Mouse (Mus musculus) MEL (cell line): ENCODE data around the gene Hmgcr. TPM values are rescaled to one million over a fixed set of nuclear protein-coding genes. Genes with fewer than 3 reads are reported as not detected.

Experiments
- DNase-seq: peaks from one replicate; pipeline ENCODE4 v3.0.0; 2011; ENCODE audit warnings: low read depth, low spot score
- H3K27ac ChIP-seq: 2 replicates; pipeline ENCODE4 v1.5.1; 2012; ENCODE audit warnings: low read depth, mild to moderate bottlenecking, control low read depth, low read length, moderate library complexity; ENCODE audit not compliant: control insufficient read depth
- H3K27me3 ChIP-seq, 2 experiments: fragments of 150-350 bp in 1 of 2; sonication (generic) in 1 of 2; 2 replicates each; pipeline ENCODE4 v1.6.1; 2012; ENCODE audit warnings: low read length in 2 of 2, mild to moderate bottlenecking in 2 of 2, improper control_type of control experiment in 1 of 2, moderate library complexity in 1 of 2; ENCODE audit not compliant: insufficient read depth in 2 of 2, control insufficient read depth in 1 of 2
- H3K36me3 ChIP-seq, 2 experiments: 2 replicates each; pipeline ENCODE4 v1.6.1; 2012 to 2014; ENCODE audit warnings: low read length in 2 of 2, improper control_type of control experiment in 1 of 2, inconsistent platforms in 1 of 2, mild to moderate bottlenecking in 1 of 2; ENCODE audit not compliant: insufficient read depth in 2 of 2, control insufficient read depth in 1 of 2
- H3K4me1 ChIP-seq, 2 experiments: fragments of 150-350 bp in 1 of 2; sonication (generic) in 1 of 2; 2 replicates each; pipeline ENCODE4 v1.6.1; 2012; ENCODE audit warnings: low read length in 2 of 2, improper control_type of control experiment in 1 of 2, mild to moderate bottlenecking in 1 of 2; ENCODE audit not compliant: insufficient read depth in 2 of 2, control insufficient read depth in 1 of 2
- H3K4me3 ChIP-seq, 2 experiments: fragments of 150-350 bp in 1 of 2; sonication (generic) in 1 of 2; 2 replicates each; pipeline ENCODE4 v1.5.1; 2012; ENCODE audit warnings: low read depth in 2 of 2, low read length in 2 of 2, mild to moderate bottlenecking in 2 of 2, moderate library complexity in 2 of 2, control low read depth in 1 of 2, improper control_type of control experiment in 1 of 2; ENCODE audit not compliant: control insufficient read depth in 1 of 2, insufficient read depth in 1 of 2
- H3K79me2 ChIP-seq: 2 replicates; pipeline ENCODE4 v1.6.1; 2012; ENCODE audit warnings: mild to moderate bottlenecking, low read length, moderate library complexity; ENCODE audit not compliant: control insufficient read depth, poor library complexity, insufficient read depth
- H3K9ac ChIP-seq: 2 replicates; pipeline ENCODE4 v1.6.1; 2012; ENCODE audit warnings: low read depth, mild to moderate bottlenecking, control low read depth, low read length, moderate library complexity; ENCODE audit not compliant: control insufficient read depth, poor library complexity, severe bottlenecking
- H3K9me3 ChIP-seq: fragments of 150-350 bp; sonication (generic); replicated peaks from 2 replicates; pipeline ENCODE4 v1.6.1; 2012; ENCODE audit warnings: mild to moderate bottlenecking, low read length, improper control_type of control experiment, moderate library complexity; ENCODE audit not compliant: insufficient read depth
- BHLHE40 ChIP-seq: IDR thresholded peaks from 2 replicates; pipeline ENCODE4 v1.6.1; 2012; ENCODE audit warnings: low read depth, mild to moderate bottlenecking, inconsistent platforms, low read length, improper control_type of control experiment, borderline replicate concordance
- E2F4 ChIP-seq: IDR thresholded peaks from 2 replicates; pipeline ENCODE4 v1.6.1; 2011; ENCODE audit warnings: low read depth, low read length, improper control_type of control experiment, borderline replicate concordance
- ELF1 ChIP-seq: IDR thresholded peaks from 2 replicates; pipeline ENCODE4 v1.6.1; 2014; ENCODE audit warnings: low read depth, mild to moderate bottlenecking, inconsistent platforms, low read length, improper control_type of control experiment, moderate library complexity
- ETS1 ChIP-seq: IDR thresholded peaks from 2 replicates; pipeline ENCODE4 v1.6.1; 2012; ENCODE audit warnings: low read depth, mild to moderate bottlenecking, inconsistent platforms, low read length, improper control_type of control experiment, moderate library complexity
- GABPA ChIP-seq: IDR thresholded peaks from 2 replicates; pipeline ENCODE4 v1.6.1; 2012; ENCODE audit warnings: low read depth, mild to moderate bottlenecking, inconsistent platforms, low read length, improper control_type of control experiment, moderate library complexity
- HCFC1 ChIP-seq: IDR thresholded peaks from 2 replicates; pipeline ENCODE4 v1.6.1; 2012; ENCODE audit warnings: low read depth, mild to moderate bottlenecking, inconsistent platforms, low read length, improper control_type of control experiment, moderate library complexity
- JUND ChIP-seq: IDR thresholded peaks from 2 replicates; pipeline ENCODE4 v1.6.1; 2011; ENCODE audit warnings: low read depth, mild to moderate bottlenecking, improper control_type of control experiment, low read length
- MAFK ChIP-seq: IDR thresholded peaks from 2 replicates; pipeline ENCODE4 v1.6.1; 2011; ENCODE audit warnings: low read depth, mild to moderate bottlenecking, low read length, improper control_type of control experiment, borderline replicate concordance
- MEF2A ChIP-seq: IDR thresholded peaks from 2 replicates; pipeline ENCODE4 v1.6.1; 2014; ENCODE audit warnings: low read depth, mild to moderate bottlenecking, inconsistent platforms, low read length, improper control_type of control experiment; ENCODE audit not compliant: poor library complexity, insufficient replicate concordance, severe bottlenecking; ENCODE audit errors: extremely low read depth
- MYB ChIP-seq: IDR thresholded peaks from 2 replicates; pipeline ENCODE4 v1.6.1; 2011; ENCODE audit warnings: mild to moderate bottlenecking, low read depth, low read length, improper control_type of control experiment
- MYC ChIP-seq: IDR thresholded peaks from 2 replicates; pipeline ENCODE4 v1.6.1; 2011; ENCODE audit warnings: low read depth, mild to moderate bottlenecking, low read length, improper control_type of control experiment, moderate library complexity
- NELFE ChIP-seq: IDR thresholded peaks from 2 replicates; pipeline ENCODE4 v1.6.1; 2011; ENCODE audit warnings: low read depth, low read length, improper control_type of control experiment
- NRF1 ChIP-seq: IDR thresholded peaks from 2 replicates; pipeline ENCODE4 v1.6.1; 2014; ENCODE audit warnings: low read depth, mild to moderate bottlenecking, inconsistent platforms, low read length, improper control_type of control experiment, moderate library complexity; ENCODE audit not compliant: poor library complexity, insufficient read depth, severe bottlenecking
- RAD21 ChIP-seq: IDR thresholded peaks from 2 replicates; pipeline ENCODE4 v1.6.1; 2011; ENCODE audit warnings: mild to moderate bottlenecking, low read depth, low read length, improper control_type of control experiment
- RCOR1 ChIP-seq: IDR thresholded peaks from 2 replicates; pipeline ENCODE4 v1.6.1; 2012; ENCODE audit warnings: low read depth, mild to moderate bottlenecking, inconsistent platforms, low read length, improper control_type of control experiment
- SIN3A ChIP-seq: IDR thresholded peaks from 2 replicates; pipeline ENCODE4 v1.6.1; 2012; ENCODE audit warnings: low read length, improper control_type of control experiment, inconsistent platforms
- SMC3 ChIP-seq: IDR thresholded peaks from 2 replicates; pipeline ENCODE4 v1.6.1; 2011; ENCODE audit warnings: low read depth, low read length, improper control_type of control experiment
- TBP ChIP-seq: IDR thresholded peaks from 2 replicates; pipeline ENCODE4 v1.8.0; 2011; ENCODE audit warnings: low read depth, low read length, improper control_type of control experiment
- TCF12 ChIP-seq: IDR thresholded peaks from 2 replicates; pipeline ENCODE4 v1.6.1; 2014; ENCODE audit warnings: low read depth, mild to moderate bottlenecking, inconsistent platforms, low read length, improper control_type of control experiment, moderate library complexity
- USF1 ChIP-seq: IDR thresholded peaks from 2 replicates; pipeline ENCODE4 v1.6.1; 2014; ENCODE audit warnings: low read depth, mild to moderate bottlenecking, inconsistent platforms, low read length, improper control_type of control experiment, moderate library complexity
- USF2 ChIP-seq, 2 experiments: IDR thresholded peaks; 2 replicates each; pipeline ENCODE4 v1.6.1; 2011 to 2012; ENCODE audit warnings: improper control_type of control experiment in 2 of 2, low read length in 2 of 2, borderline replicate concordance in 1 of 2, inconsistent platforms in 1 of 2, low read depth in 1 of 2, mild to moderate bottlenecking in 1 of 2; ENCODE audit not compliant: insufficient read depth in 1 of 2
- ZMIZ1 ChIP-seq: IDR thresholded peaks from 2 replicates; pipeline ENCODE4 v1.6.1; 2012; ENCODE audit warnings: low read depth, mild to moderate bottlenecking, inconsistent platforms, low read length, improper control_type of control experiment, moderate library complexity
- ZNF384 ChIP-seq: IDR thresholded peaks from 2 replicates; pipeline ENCODE4 v1.6.1; 2012; ENCODE audit warnings: low read depth, mild to moderate bottlenecking, inconsistent platforms, low read length, improper control_type of control experiment
- polyA plus RNA-seq, 2 experiments: library from polyadenylated mRNA; stranded (reverse) in 1 of 2; unstranded in 1 of 2; fragments of >175 nt in 1 of 2; fragments of >200 nt in 1 of 2; gene quantifications; 2 replicates each; pipeline versions ENCODE4 v1.2.1 to v1.2.4; 2012; ENCODE audit warnings: low replicate concordance in 2 of 2, low read depth in 1 of 2; ENCODE audit not compliant: insufficient read length in 2 of 2, insufficient read depth in 1 of 2, missing spikeins in 1 of 2
- total RNA-seq: library from RNA; depleted of rRNA; stranded (reverse); fragments of 300-350 nt; gene quantifications from 2 replicates; pipeline ENCODE4 v1.2.3, GENCODE M21; 2012

The Hmgcr gene
- total and polyA plus RNA-seq, 3 experiments, result 52.5 to 69.8 TPM; not detected in 1

GRCm38 (mm10) chr13:96660095-96660860 is 10.5 kb downstream of the Hmgcr start:
- no peaks in the 10 kb centered on the region for H3K4me1 ChIP-seq
- H3K4me3 ChIP-seq, result no peak overlapping the region
- peaks cover 0 to 47% of the 10 kb centered on the region in 2 experiments; a peak in 2 of 4 replicates for H3K36me3 ChIP-seq
- no peak for DNase-seq
- H3K9me3 ChIP-seq, result no peaks in the 10 kb centered on the region
- H3K27ac ChIP-seq, result no peak overlapping the region
- TF ChIP-seq RAD21 (no peak), MEF2A (no peak), USF1 (no peak), MAFK (no peak), GABPA (no peak), ZNF384 (no peak), USF2 (IDR thresholded peaks at IDR 0.05; ENCODE audit: borderline replicate concordance in 1 of 2, insufficient read depth in 1 of 2, low read depth in 1 of 2, low read length in 2 of 2) (no peak), NELFE (no peak), TBP (no peak), SMC3 (no peak), ELF1 (no peak), MYB (no peak), ZMIZ1 (no peak), TCF12 (no peak), HCFC1 (no peak), MYC (no peak)
- no peak overlapping the region for H3K9ac ChIP-seq
- no peaks in the 10 kb centered on the region for H3K27me3 ChIP-seq
- H3K79me2 ChIP-seq, result no peaks in the 10 kb centered on the region

- Histone ChIP-seq H3K27ac (no peak overlapping the region), H3K27me3 (no peaks in the 10 kb centered on the region), H3K4me3 (no peak overlapping the region), H3K9me3 (no peaks in the 10 kb centered on the region), H3K36me3 (peaks cover 0 to 47% of the 10 kb centered on the region in 2 experiments; a peak in 2 of 4 replicates), H3K79me2 (no peaks in the 10 kb centered on the region), H3K9ac (no peak overlapping the region), H3K4me1 (no peaks in the 10 kb centered on the region)
- TF ChIP-seq E2F4, result no peak
- TF ChIP-seq TBP, result no peak
- TF ChIP-seq MYB, result no peak
- no peak for TF ChIP-seq JUND
- TF ChIP-seq RCOR1, result no peak
- TF ChIP-seq NRF1, result no peak
- no peak for TF ChIP-seq USF1
- no peak for TF ChIP-seq BHLHE40
- no peak for TF ChIP-seq SIN3A
- no peak for TF ChIP-seq ETS1
- DNase-seq, result no peak
These were observed 11.8 kb downstream of the Hmgcr start for GRCm38 (mm10) chr13:96658936-96659335.
